Mouse (Mus musculus) heart, adult 2 months (tissue): ENCODE data around the gene Hcst. TPM values are rescaled to one million over a fixed set of nuclear protein-coding genes. Genes with fewer than 3 reads are reported as not detected.
A peak's percentile ranks its signal among the peaks of the same experiment; 100 is the strongest.

Experiments used
- DNase-seq, 2 experiments: peaks; one replicate each; pipeline ENCODE4 v3.0.0; 2021
- H3K27ac ChIP-seq: fragments of 200-600 bp; 2 replicates; pipeline ENCODE4 v1.8.1; 2022
- H3K27me3 ChIP-seq: fragments of 200-500 bp; 2 replicates; pipeline ENCODE4 v1.6.1; 2012; ENCODE audit warnings: mild to moderate bottlenecking, low read length, inconsistent platforms, mixed read lengths; ENCODE audit not compliant: control insufficient read depth, insufficient read depth
- H3K36me3 ChIP-seq: fragments of 200-500 bp; 2 replicates; pipeline ENCODE4 v1.6.1; 2012; ENCODE audit warnings: low read length, inconsistent platforms; ENCODE audit not compliant: control insufficient read depth, insufficient read depth
- H3K4me1 ChIP-seq: fragments of 200-500 bp; 2 replicates; pipeline ENCODE4 v1.6.1; 2011; ENCODE audit warnings: low read length; ENCODE audit not compliant: control insufficient read depth, insufficient read depth
- H3K4me3 ChIP-seq: fragments of 200-600 bp; 2 replicates; pipeline ENCODE4 v1.8.1; 2022
- H3K79me2 ChIP-seq: fragments of 200-500 bp; replicated peaks from 2 replicates; pipeline ENCODE4 v1.6.1; 2012; ENCODE audit warnings: mild to moderate bottlenecking, inconsistent platforms, low read length, moderate library complexity, mixed read lengths; ENCODE audit not compliant: control insufficient read depth, insufficient read depth
- H3K9ac ChIP-seq: fragments of 200-500 bp; 2 replicates; pipeline ENCODE4 v1.6.1; 2012; ENCODE audit warnings: low read depth, mild to moderate bottlenecking, control low read depth, inconsistent platforms, low read length, mixed read lengths
- CTCF ChIP-seq: fragments of 200-600 bp; IDR thresholded peaks from 2 replicates; pipeline ENCODE4 v1.8.1; 2022; ENCODE audit warnings: antibody characterized with exemption, mild to moderate bottlenecking, moderate library complexity
- EP300 ChIP-seq: fragments of 200-500 bp; IDR thresholded peaks from 2 replicates; pipeline ENCODE4 v1.6.1; 2011; ENCODE audit warnings: low read depth, low read length, control low read depth; ENCODE audit not compliant: insufficient read depth
- POLR2A ChIP-seq: fragments of 200-500 bp; IDR thresholded peaks from 2 replicates; pipeline ENCODE4 v1.6.1; 2011; ENCODE audit warnings: mild to moderate bottlenecking, low read depth, low read length, control low read depth; ENCODE audit not compliant: insufficient read depth
- WGBS: fragments of 180-500 bp; shearing (Covaris S2); methylation state at CpG from one replicate; pipeline ENCODE4 v1.1.7; 2018; 5-methylcytosine and 5-hydroxymethylcytosine counted together
- intact Hi-C: fragments of 180-260 bp; cut with DNase I; formaldehyde crosslinking; loops from one replicate; pipeline ENCODE4 v1.15.1; 2025
- polyA plus RNA-seq: library from polyadenylated mRNA; depleted of rRNA; stranded (reverse); fragments of >200 nt; gene quantifications from 2 replicates; pipeline ENCODE4 v1.2.3, GENCODE M21; 2012
- total RNA-seq, 2 experiments: library from RNA; stranded (reverse); gene quantifications; 2 replicates each; pipeline ENCODE4 v1.2.3; 2021

The Hcst gene
- total and polyA plus RNA-seq, 3 experiments, result 0.59 to 4.8 TPM; not detected in 1

GRCm38 (mm10) chr7:30444971-30445751 is 25.5 kb upstream of the Hcst start, which contains the start of gene Aplp1:
Gene Aplp1 (minus strand): TSS chr7:30445535.
- no peaks in the 10 kb centered on the region for H3K4me1 ChIP-seq
- H3K27ac ChIP-seq, result no peak within 1 kb of the TSS
- H3K79me2 ChIP-seq, result no peaks in the 10 kb centered on the region
- H3K27me3 ChIP-seq, result no peaks in the 10 kb centered on the region; the same call in 1 of the 2 replicates
- H3K36me3 ChIP-seq, result no peaks in the 10 kb centered on the region
- peak within 1 kb of the TSS; percentile 55 for H3K4me3 ChIP-seq
- H3K9ac ChIP-seq, result peak within 1 kb of the TSS; percentile 47
- DNase-seq, result peak; percentile 72 to 76
- 1% methylated on average over 61 of the region's 72 CpGs for WGBS
- intact Hi-C loops, result loop anchor here (5.0 kb wide), 2 partner anchors 47 to 102 kb away; partner anchors contain the start of gene Prodh2
- TF ChIP-seq POLR2A, result no peak
- no peak for TF ChIP-seq EP300

- H3K4me3 ChIP-seq, result peak overlapping the region; percentile 55; the same call in 1 of the 2 replicates
- DNase-seq, result no peak
- H3K4me1 ChIP-seq, result no peaks in the 10 kb centered on the region
- peaks cover 1% of the 10 kb centered on the region; the same call in 1 of the 2 replicates for H3K27me3 ChIP-seq
- no peaks in the 10 kb centered on the region for H3K36me3 ChIP-seq
- H3K9ac ChIP-seq, result no peak overlapping the region; the same call in 1 of the 2 replicates
- TF ChIP-seq EP300 (no peak), CTCF (no peak), POLR2A (no peak)
- WGBS, result 2% methylated on average over 38 of the region's 38 CpGs
- intact Hi-C loops, result loop anchor here (5.0 kb wide), 2 partner anchors 48 to 103 kb away; partner anchors contain the start of gene Prodh2
- no peak overlapping the region for H3K27ac ChIP-seq
- no peaks in the 10 kb centered on the region for H3K79me2 ChIP-seq
Measured at GRCm38 (mm10) chr7:30444154-30444970, 24.7 kb upstream of the Hcst start.

GRCm38 (mm10) chr7:30443696-30444095 is 24.0 kb upstream of the Hcst start:
- Histone ChIP-seq H3K27ac (no peak overlapping the region), H3K79me2 (no peaks in the 10 kb centered on the region), H3K36me3 (no peaks in the 10 kb centered on the region), H3K9ac (no peak overlapping the region), H3K4me3 (no peak overlapping the region), H3K27me3 (peaks cover 1% of the 10 kb centered on the region; the same call in 1 of the 2 replicates), H3K4me1 (no peaks in the 10 kb centered on the region)
- intact Hi-C loops, result loop anchor here (5.0 kb wide), 2 partner anchors 49 to 104 kb away; partner anchors contain the start of gene Prodh2
- no peak for TF ChIP-seq EP300
- no peak for TF ChIP-seq POLR2A
- TF ChIP-seq CTCF, result no peak
- DNase-seq, result no peak
- WGBS, result 32% methylated on average over 9 of the region's 9 CpGs

- Histone ChIP-seq H3K4me1 (no peaks in the 10 kb centered on the region), H3K36me3 (no peaks in the 10 kb centered on the region), H3K4me3 (no peak overlapping the region), H3K9ac (no peak overlapping the region), H3K27me3 (peaks cover 3% of the 10 kb centered on the region; the same call in 1 of the 2 replicates), H3K79me2 (no peaks in the 10 kb centered on the region), H3K27ac (no peak overlapping the region)
- 22% methylated on average over 5 of the region's 5 CpGs for WGBS
- intact Hi-C loops, result loop anchor here (5.0 kb wide), 2 partner anchors 52 to 107 kb away; partner anchors contain the start of gene Prodh2
- no peak for TF ChIP-seq POLR2A
- peak; percentile 68 for TF ChIP-seq CTCF
- peak; percentile 23 to 54 for DNase-seq
Measured at GRCm38 (mm10) chr7:30440697-30441096, 21.0 kb upstream of the Hcst start.

DNA sequence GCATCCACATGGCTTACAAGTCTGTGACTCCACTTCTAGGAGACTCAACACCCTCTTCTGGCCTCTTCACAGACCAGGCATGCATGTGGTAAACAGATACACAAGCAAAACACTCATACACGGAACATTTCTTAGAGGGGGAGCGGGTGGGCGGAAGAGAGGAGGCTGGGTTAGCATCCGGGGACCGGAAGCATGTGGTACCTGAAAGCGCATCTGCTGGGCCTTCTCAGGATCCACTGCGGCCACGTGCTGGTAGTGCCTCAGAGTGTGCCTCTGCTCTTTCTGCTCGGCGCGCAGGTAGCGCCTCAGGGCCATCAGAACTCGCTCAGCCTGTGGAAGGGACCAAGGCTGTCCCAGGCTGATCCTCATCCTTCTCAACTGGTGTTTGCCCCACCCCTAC is 20.1 kb upstream of the Hcst start:
- 69% methylated on average over 13 of the region's 13 CpGs for WGBS

More for the DNA sequence above, 20.1 kb upstream of the Hcst start:
- H3K27ac ChIP-seq, result no peak overlapping the region
- peaks cover 3% of the 10 kb centered on the region; the same call in 1 of the 2 replicates for H3K27me3 ChIP-seq
- no peak overlapping the region for H3K9ac ChIP-seq
- H3K36me3 ChIP-seq, result no peaks in the 10 kb centered on the region
- no peaks in the 10 kb centered on the region for H3K4me1 ChIP-seq
- TF ChIP-seq EP300 (no peak), POLR2A (no peak)
- no peaks in the 10 kb centered on the region for H3K79me2 ChIP-seq
- intact Hi-C loops, result loop anchor here (5.0 kb wide), 2 partner anchors 53 to 108 kb away; partner anchors contain the start of gene Prodh2
- H3K4me3 ChIP-seq, result no peak overlapping the region
- no peak for DNase-seq
